Mouse (Mus musculus) liver, adult 2 months (tissue): Measurements from ENCODE around the gene Snapc4. TPM values are rescaled to one million over a fixed set of nuclear protein-coding genes. Genes with fewer than 3 reads are reported as not detected.
A peak's percentile ranks its signal among the peaks of the same experiment; 100 is the strongest.

Experiments used
- DNase-seq: peaks from one replicate; pipeline ENCODE4 v3.0.0-alpha.2; 2011; ENCODE audit warnings: low read depth, low spot score; ENCODE audit errors: extremely low read depth
- H3K27ac ChIP-seq: fragments of 200-500 bp; replicated peaks from 2 replicates; pipeline ENCODE4 v1.5.1; 2012; ENCODE audit warnings: low read depth, mild to moderate bottlenecking, control low read depth, inconsistent platforms, low read length; ENCODE audit not compliant: insufficient read depth
- H3K27me3 ChIP-seq: fragments of 200-500 bp; 2 replicates; pipeline ENCODE4 v1.6.1; 2012; ENCODE audit warnings: mild to moderate bottlenecking, moderate library complexity, low read length, inconsistent platforms; ENCODE audit not compliant: control insufficient read depth, insufficient read depth
- H3K36me3 ChIP-seq: fragments of 200-500 bp; 2 replicates; pipeline ENCODE4 v1.6.1; 2012; ENCODE audit warnings: low read length, inconsistent platforms; ENCODE audit not compliant: control insufficient read depth, insufficient read depth
- H3K4me1 ChIP-seq: fragments of 200-500 bp; 2 replicates; pipeline ENCODE4 v1.6.1; 2011; ENCODE audit warnings: low read length; ENCODE audit not compliant: control insufficient read depth, insufficient read depth
- H3K4me3 ChIP-seq: fragments of 200-500 bp; 2 replicates; pipeline ENCODE4 v1.5.1; 2011; ENCODE audit warnings: low read depth, mild to moderate bottlenecking, control low read depth, low read length, moderate library complexity; ENCODE audit not compliant: insufficient read depth
- H3K79me2 ChIP-seq: fragments of 200-500 bp; 2 replicates; pipeline ENCODE4 v1.6.1; 2012; ENCODE audit warnings: inconsistent platforms, mild to moderate bottlenecking, low read length, moderate library complexity; ENCODE audit not compliant: control insufficient read depth, insufficient read depth
- H3K9ac ChIP-seq: fragments of 200-500 bp; 2 replicates; pipeline ENCODE4 v1.6.1; 2012; ENCODE audit warnings: low read depth, mild to moderate bottlenecking, control low read depth, inconsistent platforms, low read length
- CTCF ChIP-seq: fragments of 200-500 bp; IDR thresholded peaks from 2 replicates; pipeline ENCODE4 v1.5.1; 2011; ENCODE audit warnings: low read depth, low read length, control low read depth
- POLR2A ChIP-seq: fragments of 200-500 bp; IDR thresholded peaks from 2 replicates; pipeline ENCODE4 v1.6.1; 2011; ENCODE audit warnings: low read length, control low read depth; ENCODE audit not compliant: insufficient read depth; ENCODE audit errors: extremely low read depth
- WGBS: fragments of 180-500 bp; shearing (Covaris S2); methylation state at CpG from one replicate; pipeline ENCODE4 v1.1.7; 2018; 5-methylcytosine and 5-hydroxymethylcytosine counted together
- polyA plus RNA-seq: library from polyadenylated mRNA; depleted of rRNA; stranded (reverse); fragments of >200 nt; gene quantifications from 2 replicates; pipeline ENCODE4 v1.2.3, GENCODE M21; 2012
- total RNA-seq: library from RNA; depleted of rRNA; stranded (reverse); fragments of >200 nt; gene quantifications from 2 replicates; pipeline ENCODE4 v1.2.3, GENCODE M21; 2014

Snapc4 gene
- total and polyA plus RNA-seq, 2 experiments = 7.5 to 14.3 TPM

- H3K36me3 ChIP-seq = no peaks in the 10 kb centered on the region
- no peaks in the 10 kb centered on the region for H3K4me1 ChIP-seq
- no peak overlapping the region for H3K27ac ChIP-seq
- H3K79me2 ChIP-seq = no peaks in the 10 kb centered on the region
- DNase-seq = no peak
- H3K27me3 ChIP-seq = no peaks in the 10 kb centered on the region
- no peak overlapping the region for H3K4me3 ChIP-seq
- WGBS = 78% methylated on average over 3 of the region's 3 CpGs
- no peak overlapping the region for H3K9ac ChIP-seq
- TF ChIP-seq CTCF (no peak), POLR2A (no peak)
Measured at GRCm38 (mm10) chr2:26317371-26317770, 63.1 kb downstream of the Snapc4 start.

GRCm38 (mm10) chr2:26316576-26317246 lies 63.7 kb downstream of the Snapc4 start:
- WGBS = 83% methylated on average over 9 of the region's 9 CpGs
- Histone ChIP-seq H3K4me1 (no peaks in the 10 kb centered on the region), H3K36me3 (no peaks in the 10 kb centered on the region), H3K4me3 (no peak overlapping the region), H3K27me3 (no peaks in the 10 kb centered on the region), H3K9ac (no peak overlapping the region), H3K79me2 (no peaks in the 10 kb centered on the region), H3K27ac (no peak overlapping the region)
- DNase-seq = no peak
- TF ChIP-seq POLR2A (no peak), CTCF (no peak)

GRCm38 (mm10) chr2:26315925-26316311 lies 64.5 kb downstream of the Snapc4 start:
- peak overlapping the region; percentile 74 for H3K9ac ChIP-seq
- H3K36me3 ChIP-seq = no peaks in the 10 kb centered on the region
- H3K4me1 ChIP-seq = no peaks in the 10 kb centered on the region
- peak; percentile 8 for DNase-seq
- WGBS = 6% methylated on average over 11 of the region's 11 CpGs
- no peak overlapping the region for H3K27ac ChIP-seq
- H3K4me3 ChIP-seq = peak overlapping the region; percentile 65
- no peaks in the 10 kb centered on the region for H3K79me2 ChIP-seq
- no peak for TF ChIP-seq CTCF
- no peak for TF ChIP-seq POLR2A
- no peaks in the 10 kb centered on the region for H3K27me3 ChIP-seq

- TF ChIP-seq CTCF = no peak
- TF ChIP-seq POLR2A = no peak
- Histone ChIP-seq H3K4me3 (peak within 1 kb of the TSS; percentile 65), H3K79me2 (no peaks in the 10 kb centered on the region), H3K4me1 (no peaks in the 10 kb centered on the region), H3K9ac (peak within 1 kb of the TSS; percentile 74), H3K27ac (peak within 1 kb of the TSS; percentile 47), H3K36me3 (no peaks in the 10 kb centered on the region), H3K27me3 (no peaks in the 10 kb centered on the region)
- 1% methylated on average over 64 of the region's 66 CpGs for WGBS
- peak; percentile 10 for DNase-seq
Measured at GRCm38 (mm10) chr2:26315072-26315924, 65.2 kb downstream of the Snapc4 start, which contains the start of gene Gpsm1. Gpsm1 (plus strand) TSS chr2:26315515.

GRCm38 (mm10) chr2:26314281-26315071 lies 66.0 kb downstream of the Snapc4 start:
- TF ChIP-seq CTCF (no peak), POLR2A (no peak)
- H3K36me3 ChIP-seq = no peaks in the 10 kb centered on the region
- peak; percentile 23 for DNase-seq
- 84% methylated on average over 13 of the region's 13 CpGs for WGBS
- H3K9ac ChIP-seq = no peak overlapping the region
- no peaks in the 10 kb centered on the region for H3K4me1 ChIP-seq
- no peaks in the 10 kb centered on the region for H3K27me3 ChIP-seq
- no peaks in the 10 kb centered on the region for H3K79me2 ChIP-seq
- peak overlapping the region; percentile 47 for H3K27ac ChIP-seq
- H3K4me3 ChIP-seq = no peak overlapping the region
